Mouse (Mus musculus): ENCODE results near the gene Hist1h4b. TPM values are rescaled to one million over a fixed set of nuclear protein-coding genes. Genes with fewer than 3 reads are reported as not detected.

The Hist1h4b gene
- polyA plus RNA-seq, 1 experiment from 2014 or later, result 4.4 TPM

DNA sequence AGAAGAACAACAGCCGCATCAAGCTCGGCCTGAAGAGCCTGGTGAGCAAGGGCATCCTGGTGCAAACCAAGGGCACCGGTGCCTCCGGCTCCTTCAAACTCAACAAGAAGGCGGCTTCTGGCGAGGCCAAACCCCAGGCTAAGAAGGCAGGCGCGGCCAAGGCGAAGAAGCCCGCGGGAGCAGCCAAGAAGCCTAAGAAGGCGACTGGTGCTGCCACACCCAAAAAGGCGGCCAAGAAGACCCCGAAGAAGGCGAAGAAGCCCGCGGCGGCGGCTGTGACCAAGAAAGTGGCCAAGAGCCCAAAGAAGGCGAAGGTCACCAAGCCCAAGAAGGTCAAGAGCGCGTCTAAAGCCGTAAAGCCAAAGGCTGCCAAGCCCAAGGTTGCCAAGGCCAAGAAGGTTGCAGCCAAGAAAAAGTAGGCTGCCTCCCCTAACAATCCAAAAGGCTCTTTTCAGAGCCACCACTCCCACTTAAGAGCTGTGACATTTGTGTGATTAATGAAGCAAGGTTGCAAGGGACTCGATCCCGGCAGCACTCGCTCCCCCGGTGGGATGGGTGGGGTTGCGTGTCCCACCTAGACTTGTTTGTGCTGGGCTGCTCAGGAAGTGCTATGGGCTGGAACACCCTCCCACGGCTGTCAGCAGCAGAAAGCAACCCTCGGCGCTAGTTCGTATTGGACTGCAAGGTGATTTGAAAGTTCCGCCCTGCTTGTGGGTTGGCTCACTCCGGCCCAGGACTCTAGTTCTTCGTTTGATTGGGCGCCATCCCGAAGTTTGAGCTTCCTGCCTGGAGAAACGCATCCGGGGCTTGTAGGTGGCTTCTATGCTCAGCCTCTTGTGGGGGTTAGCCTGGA is 17.5 kb upstream of the Hist1h4b start:
- peak overlapping the region; percentile 92 for H3K9ac ChIP-seq (ENCODE audit: low read depth, low read length)
- no peak for TF ChIP-seq CTCF (IDR thresholded peaks at IDR 0.05; ENCODE audit: low read depth)
- H3K27me3 ChIP-seq (ENCODE audit: insufficient read depth, low read length), result no peaks in the 10 kb centered on the region
- peak; percentile 99 for DNase-seq (ENCODE audit: low spot score)
- no peaks in the 10 kb centered on the region for H3K36me3 ChIP-seq (ENCODE audit: insufficient read depth, low read length)
- ATAC-seq (replicated peaks; ENCODE audit: low FRiP score, low read depth), result peak; percentile 86
- peak overlapping the region; percentile 99 for H3K27ac ChIP-seq
- no peaks in the 10 kb centered on the region for H3K4me1 ChIP-seq (replicated peaks; ENCODE audit: insufficient read depth, low read length)
- H3K4me2 ChIP-seq (ENCODE audit: low read length), result peak overlapping the region; percentile 90
- 0% methylated on average over 39 of the region's 39 CpGs for WGBS
- H3K4me3 ChIP-seq (replicated peaks; ENCODE audit: low read depth, low read length), result peak overlapping the region; percentile 68
- H3K9me3 ChIP-seq (replicated peaks; ENCODE audit: low read length), result no peaks in the 10 kb centered on the region

DNA sequence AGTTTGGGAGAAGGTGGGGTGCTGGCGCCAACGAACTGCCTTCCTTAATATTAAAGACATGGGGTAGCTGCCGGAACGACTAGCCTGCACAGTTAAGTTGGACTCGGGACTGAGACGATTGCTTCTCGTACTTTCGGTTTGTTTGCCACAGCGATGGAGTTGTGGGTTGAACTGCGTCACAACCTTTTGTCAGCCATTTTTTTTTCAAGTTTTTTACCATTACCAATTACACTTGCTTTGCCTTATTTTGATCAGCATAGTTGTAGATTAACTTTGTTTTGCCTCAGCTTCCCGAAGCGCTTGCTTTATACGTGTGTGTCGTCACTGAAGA is 16.9 kb upstream of the Hist1h4b start:
- Histone ChIP-seq H3K4me2 (ENCODE audit: low read length) (peak overlapping the region; percentile 90), H3K4me1 (replicated peaks; ENCODE audit: insufficient read depth, low read length) (no peaks in the 10 kb centered on the region), H3K27me3 (ENCODE audit: insufficient read depth, low read length) (no peaks in the 10 kb centered on the region), H3K9ac (ENCODE audit: low read depth, low read length) (peak overlapping the region; percentile 92), H3K9me3 (replicated peaks; ENCODE audit: low read length) (no peaks in the 10 kb centered on the region), H3K36me3 (ENCODE audit: insufficient read depth, low read length) (no peaks in the 10 kb centered on the region), H3K4me3 (replicated peaks; ENCODE audit: low read depth, low read length) (peak overlapping the region; percentile 68), H3K27ac (peak overlapping the region; percentile 99)
- no peak for TF ChIP-seq CTCF (IDR thresholded peaks at IDR 0.05; ENCODE audit: low read depth)
- WGBS, result 1% methylated on average over 14 of the region's 14 CpGs
- no peak for DNase-seq (ENCODE audit: low spot score)
- no peak; the same call in 1 of the 2 replicates for ATAC-seq (replicated peaks; ENCODE audit: low FRiP score, low read depth)

DNA sequence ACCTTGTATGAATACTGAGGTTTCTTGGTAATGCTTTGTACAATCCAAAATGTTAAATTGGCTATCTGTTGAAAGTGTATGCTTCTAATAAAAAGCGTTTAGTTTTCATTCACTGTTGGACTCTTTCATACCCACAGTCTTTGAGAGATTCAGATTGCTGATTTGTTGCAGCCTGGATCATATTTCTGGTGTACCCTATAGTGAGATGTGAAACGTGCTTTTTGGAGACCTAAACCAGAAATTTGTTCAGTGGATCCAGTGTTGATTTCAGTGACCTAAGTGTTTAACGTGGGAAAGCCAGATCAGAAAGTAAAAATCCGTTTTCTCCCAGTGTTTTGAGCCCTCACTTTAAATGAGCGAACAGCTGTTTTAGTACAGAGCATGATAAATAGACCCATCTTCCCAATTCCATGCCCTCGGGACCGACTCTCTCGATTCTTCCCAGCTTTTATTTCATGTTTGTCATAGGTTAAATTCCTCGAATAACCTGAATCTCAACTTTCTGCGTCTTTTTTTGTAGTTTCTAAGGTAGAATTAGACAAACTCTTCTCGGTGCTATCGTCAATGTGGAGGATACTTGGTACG is 16.5 kb upstream of the Hist1h4b start:
- H3K4me1 ChIP-seq (replicated peaks; ENCODE audit: insufficient read depth, low read length), result no peaks in the 10 kb centered on the region
- no peaks in the 10 kb centered on the region for H3K9me3 ChIP-seq (replicated peaks; ENCODE audit: low read length)
- peak overlapping the region; percentile 68 for H3K4me3 ChIP-seq (replicated peaks; ENCODE audit: low read depth, low read length)
- no peaks in the 10 kb centered on the region for H3K36me3 ChIP-seq (ENCODE audit: insufficient read depth, low read length)
- TF ChIP-seq CTCF (IDR thresholded peaks at IDR 0.05; ENCODE audit: low read depth), result no peak
- H3K9ac ChIP-seq (ENCODE audit: low read depth, low read length), result peak overlapping the region; percentile 92
- no peak for ATAC-seq (replicated peaks; ENCODE audit: low FRiP score, low read depth)
- peak overlapping the region; percentile 90 for H3K4me2 ChIP-seq (ENCODE audit: low read length)
- no peaks in the 10 kb centered on the region for H3K27me3 ChIP-seq (ENCODE audit: insufficient read depth, low read length)
- DNase-seq (ENCODE audit: low spot score), result no peak
- peak overlapping the region; percentile 99 for H3K27ac ChIP-seq
- WGBS, result 22% methylated on average over 13 of the region's 13 CpGs

DNA sequence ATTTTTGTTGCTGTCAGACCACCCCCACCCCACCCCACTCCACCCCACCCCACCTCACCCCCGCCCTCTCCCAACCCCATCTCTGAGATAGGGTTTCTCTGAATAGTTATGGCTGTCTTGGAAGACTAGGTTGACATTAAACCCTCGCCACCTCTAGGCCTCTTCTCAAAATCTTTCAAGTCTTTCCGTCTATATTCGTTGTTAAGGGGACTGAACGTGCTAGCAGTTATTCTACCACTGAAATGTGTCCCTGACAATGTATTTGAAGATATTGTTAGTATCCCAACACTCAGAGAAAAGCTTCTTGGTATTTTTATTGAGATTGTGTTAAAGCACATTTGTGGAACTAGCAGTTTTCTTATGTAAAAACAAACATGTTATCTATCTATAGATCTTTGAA is 15.9 kb upstream of the Hist1h4b start:
- H3K36me3 ChIP-seq (ENCODE audit: insufficient read depth, low read length), result no peaks in the 10 kb centered on the region
- 49% methylated on average over 5 of the region's 5 CpGs for WGBS
- no peaks in the 10 kb centered on the region for H3K4me1 ChIP-seq (replicated peaks; ENCODE audit: insufficient read depth, low read length)
- no peak overlapping the region for H3K9ac ChIP-seq (ENCODE audit: low read depth, low read length)
- no peak overlapping the region for H3K27ac ChIP-seq
- ATAC-seq (replicated peaks; ENCODE audit: low FRiP score, low read depth), result no peak
- TF ChIP-seq CTCF (IDR thresholded peaks at IDR 0.05; ENCODE audit: low read depth), result no peak
- no peak overlapping the region for H3K4me3 ChIP-seq (replicated peaks; ENCODE audit: low read depth, low read length)
- DNase-seq (ENCODE audit: low spot score), result no peak
- H3K9me3 ChIP-seq (replicated peaks; ENCODE audit: low read length), result no peaks in the 10 kb centered on the region
- H3K4me2 ChIP-seq (ENCODE audit: low read length), result peak overlapping the region; percentile 90
- no peaks in the 10 kb centered on the region for H3K27me3 ChIP-seq (ENCODE audit: insufficient read depth, low read length)

- H3K4me1 ChIP-seq (replicated peaks; ENCODE audit: insufficient read depth, low read length), result no peaks in the 10 kb centered on the region
- no peak overlapping the region for H3K9ac ChIP-seq (ENCODE audit: low read depth, low read length)
- ATAC-seq (replicated peaks; ENCODE audit: low FRiP score, low read depth) (no peak), DNase-seq (ENCODE audit: low spot score) (no peak)
- TF ChIP-seq CTCF (IDR thresholded peaks at IDR 0.05; ENCODE audit: low read depth), result no peak
- H3K27ac ChIP-seq, result no peak overlapping the region
- H3K9me3 ChIP-seq (replicated peaks; ENCODE audit: low read length), result no peaks in the 10 kb centered on the region
- H3K4me2 ChIP-seq (ENCODE audit: low read length), result no peak overlapping the region
- no peaks in the 10 kb centered on the region for H3K36me3 ChIP-seq (ENCODE audit: insufficient read depth, low read length)
- H3K27me3 ChIP-seq (ENCODE audit: insufficient read depth, low read length), result no peaks in the 10 kb centered on the region
- no peak overlapping the region for H3K4me3 ChIP-seq (replicated peaks; ENCODE audit: low read depth, low read length)
Observed at GRCm38 (mm10) chr13:23742007-23742406, 14.8 kb upstream of the Hist1h4b start.

DNA sequence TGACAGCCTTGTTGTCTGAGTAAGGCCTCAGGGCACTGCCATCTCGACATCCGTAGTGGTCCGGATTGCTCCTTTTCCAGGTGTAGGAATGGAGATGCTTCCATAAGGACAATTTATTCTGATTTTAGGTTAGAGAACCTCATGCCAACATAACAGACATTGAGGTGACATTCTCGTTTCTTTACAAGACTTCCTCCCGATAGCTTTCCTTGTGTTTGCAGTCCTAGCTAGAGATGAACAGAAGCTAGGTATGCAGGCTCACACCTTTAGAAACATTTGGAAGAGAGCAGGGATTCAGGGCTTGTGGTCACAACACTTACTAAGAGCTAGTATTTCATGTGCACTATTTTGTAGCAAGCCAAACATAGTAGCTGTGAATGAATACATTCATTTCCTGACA is 13.6 kb upstream of the Hist1h4b start:
- Histone ChIP-seq H3K4me2 (ENCODE audit: low read length) (no peak overlapping the region), H3K4me3 (replicated peaks; ENCODE audit: low read depth, low read length) (no peak overlapping the region), H3K9ac (ENCODE audit: low read depth, low read length) (no peak overlapping the region), H3K9me3 (replicated peaks; ENCODE audit: low read length) (no peaks in the 10 kb centered on the region), H3K36me3 (ENCODE audit: insufficient read depth, low read length) (no peaks in the 10 kb centered on the region), H3K4me1 (replicated peaks; ENCODE audit: insufficient read depth, low read length) (peaks cover 10% of the 10 kb centered on the region), H3K27me3 (ENCODE audit: insufficient read depth, low read length) (no peaks in the 10 kb centered on the region), H3K27ac (no peak overlapping the region)
- DNase-seq (ENCODE audit: low spot score) (no peak), ATAC-seq (replicated peaks; ENCODE audit: low FRiP score, low read depth) (no peak)
- 83% methylated on average over 5 of the region's 5 CpGs for WGBS
- no peak for TF ChIP-seq CTCF (IDR thresholded peaks at IDR 0.05; ENCODE audit: low read depth)

Measured in kidney, postnatal 0 days (tissue).